Mouse (Mus musculus) intestine, embryonic 14.5 days (tissue): ENCODE measurements around the gene Lama1. TPM values are rescaled to one million over a fixed set of nuclear protein-coding genes. Genes with fewer than 3 reads are reported as not detected.
A peak's percentile ranks its signal among the peaks of the same experiment; 100 is the strongest.

Source experiments
- ATAC-seq: fragments of 200-750 bp; cut with Nextera tagmentation; replicated peaks from 2 replicates; pipeline ENCODE4 v1.8.0; 2017; ENCODE audit warnings: low read depth, moderate number of reproducible peaks, moderate TSS enrichment, moderate library complexity; ENCODE audit not compliant: low FRiP score, low TSS enrichment
- DNase-seq: peaks from one replicate; pipeline ENCODE4 v3.0.0-alpha.2; 2018; ENCODE audit warnings: low spot score
- H3K27ac ChIP-seq: fragments of 300-500 bp; sonication (generic); 2 replicates; pipeline ENCODE4 v1.5.1; 2014; ENCODE audit warnings: low read depth, mild to moderate bottlenecking, control low read depth
- H3K27me3 ChIP-seq: fragments of 300-500 bp; sonication (generic); replicated peaks from 2 replicates; pipeline ENCODE4 v1.6.1; 2014; ENCODE audit warnings: low read length, control low read depth; ENCODE audit not compliant: control insufficient read depth, insufficient read depth
- H3K36me3 ChIP-seq: fragments of 300-500 bp; sonication (generic); 2 replicates; pipeline ENCODE4 v1.6.1; 2014; ENCODE audit warnings: low read length, control low read depth; ENCODE audit not compliant: control insufficient read depth, insufficient read depth
- H3K4me1 ChIP-seq: fragments of 300-500 bp; sonication (generic); replicated peaks from 2 replicates; pipeline ENCODE4 v1.6.1; 2014; ENCODE audit warnings: low read length, control low read depth, mixed read lengths; ENCODE audit not compliant: control insufficient read depth, insufficient read depth
- H3K4me2 ChIP-seq: fragments of 300-500 bp; sonication (generic); 2 replicates; pipeline ENCODE4 v1.6.1; 2014; ENCODE audit warnings: low read length
- H3K4me3 ChIP-seq: fragments of 300-500 bp; sonication (generic); 2 replicates; pipeline ENCODE4 v1.5.1; 2014; ENCODE audit warnings: low read depth, low read length, control low read depth, mixed read lengths
- H3K9ac ChIP-seq: fragments of 300-500 bp; sonication (generic); 2 replicates; pipeline ENCODE4 v1.6.1; 2014; ENCODE audit warnings: mild to moderate bottlenecking, low read length
- H3K9me3 ChIP-seq: fragments of 300-500 bp; sonication (generic); 2 replicates; pipeline ENCODE4 v1.6.1; 2016; ENCODE audit warnings: low read length, control low read depth; ENCODE audit not compliant: control insufficient read depth
- WGBS: fragments of 180-500 bp; shearing (Covaris S2); extraction: QIAGEN DNeasy Blood & Tissue Kit; methylation state at CpG from one replicate; pipeline ENCODE4 v1.1.7; 2014; 5-methylcytosine and 5-hydroxymethylcytosine counted together
- polyA plus RNA-seq: library from polyadenylated mRNA; unstranded; fragments of >200 nt; fragmentation: Nextera tagmentation; extraction: Ambion mirVana; gene quantifications from 2 replicates; pipeline ENCODE4 v1.2.1, GENCODE M21; 2014

Gene Lama1
- polyA plus RNA-seq, 1 experiment from 2014 or later: 6.8 TPM

DNA sequence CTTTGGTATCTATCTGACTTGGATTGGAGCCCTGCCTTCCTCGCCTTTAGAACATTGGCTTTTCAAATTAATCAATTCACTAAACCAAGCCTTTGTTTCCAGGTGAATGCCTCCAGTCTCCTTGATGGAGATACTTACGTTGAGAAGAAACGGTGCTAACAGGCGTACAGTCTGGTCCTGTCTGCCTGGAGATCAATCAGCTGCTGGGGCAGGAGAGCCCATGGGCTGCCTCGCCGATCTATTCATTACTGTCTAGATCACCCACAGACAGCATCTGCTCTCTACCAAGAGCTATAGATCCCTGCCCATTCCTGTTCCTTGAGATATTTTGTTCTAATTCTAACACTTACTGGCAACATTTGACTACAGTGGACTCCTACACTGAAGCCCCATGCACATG, 9.6 kb upstream of the Lama1 start:
- H3K9ac ChIP-seq: no peak overlapping the region
- H3K4me3 ChIP-seq: no peak overlapping the region
- no peaks in the 10 kb centered on the region for H3K36me3 ChIP-seq
- no peaks in the 10 kb centered on the region for H3K9me3 ChIP-seq
- DNase-seq: no peak
- H3K27me3 ChIP-seq: no peaks in the 10 kb centered on the region
- 79% methylated on average over 6 of the region's 6 CpGs for WGBS
- no peak for ATAC-seq
- H3K4me1 ChIP-seq: peaks cover 14% of the 10 kb centered on the region
- H3K4me2 ChIP-seq: no peak overlapping the region
- H3K27ac ChIP-seq: no peak overlapping the region

- no peak for DNase-seq
- no peaks in the 10 kb centered on the region for H3K27me3 ChIP-seq
- H3K4me2 ChIP-seq: no peak overlapping the region
- WGBS: 47% methylated on average over 4 of the region's 4 CpGs
- no peak overlapping the region for H3K9ac ChIP-seq
- no peak overlapping the region for H3K27ac ChIP-seq
- H3K4me3 ChIP-seq: no peak overlapping the region
- H3K36me3 ChIP-seq: no peaks in the 10 kb centered on the region
- H3K9me3 ChIP-seq: no peaks in the 10 kb centered on the region
- peaks cover 7% of the 10 kb centered on the region for H3K4me1 ChIP-seq
- no peak for ATAC-seq
Observed at GRCm38 (mm10) chr17:67690689-67691088, 6.4 kb upstream of the Lama1 start.

GRCm38 (mm10) chr17:67692651-67693050, 4.4 kb upstream of the Lama1 start:
- no peak overlapping the region for H3K4me3 ChIP-seq
- H3K9ac ChIP-seq: no peak overlapping the region
- no peaks in the 10 kb centered on the region for H3K27me3 ChIP-seq
- no peaks in the 10 kb centered on the region for H3K9me3 ChIP-seq
- DNase-seq (no peak), ATAC-seq (no peak)
- H3K4me1 ChIP-seq: peaks cover 7% of the 10 kb centered on the region
- no peaks in the 10 kb centered on the region for H3K36me3 ChIP-seq
- WGBS: 56% methylated on average over 2 of the region's 2 CpGs
- no peak overlapping the region for H3K27ac ChIP-seq
- no peak overlapping the region for H3K4me2 ChIP-seq

GRCm38 (mm10) chr17:67693861-67694260, 3.2 kb upstream of the Lama1 start:
- WGBS: 67% methylated on average over 3 of the region's 3 CpGs
- ATAC-seq: no peak
- no peaks in the 10 kb centered on the region for H3K9me3 ChIP-seq
- DNase-seq: no peak
- peaks cover 18% of the 10 kb centered on the region for H3K4me1 ChIP-seq
- H3K9ac ChIP-seq: no peak overlapping the region
- no peak overlapping the region for H3K27ac ChIP-seq
- H3K4me3 ChIP-seq: no peak overlapping the region
- no peaks in the 10 kb centered on the region for H3K36me3 ChIP-seq
- H3K27me3 ChIP-seq: no peaks in the 10 kb centered on the region; the same call in 1 of the 2 replicates
- H3K4me2 ChIP-seq: no peak overlapping the region

DNA sequence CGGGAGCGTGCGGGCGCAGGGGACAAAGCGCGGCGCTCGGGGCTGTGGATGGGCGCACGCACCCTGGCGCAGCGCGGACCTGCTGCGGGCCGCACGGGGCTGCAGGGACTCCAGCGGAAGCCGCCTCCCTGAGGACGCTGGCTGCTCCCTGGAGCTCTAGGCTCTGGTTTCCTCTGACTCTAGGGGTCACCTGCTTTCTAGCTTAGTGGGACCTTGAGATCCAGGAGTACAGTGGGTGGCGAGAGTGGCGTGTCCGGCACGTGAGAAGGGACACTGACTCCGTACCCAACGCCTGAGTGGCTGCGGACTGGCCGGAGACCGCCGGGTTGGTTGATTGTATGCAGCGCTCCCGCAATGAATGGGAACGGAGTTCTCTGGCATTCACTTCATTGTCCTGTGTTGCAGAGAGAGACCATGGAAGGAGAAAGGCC, 417 bp downstream of the Lama1 start:
- Histone ChIP-seq H3K27me3 (no peaks in the 10 kb centered on the region; the same call in 1 of the 2 replicates), H3K9me3 (no peaks in the 10 kb centered on the region), H3K27ac (no peak overlapping the region), H3K4me3 (peak overlapping the region; percentile 58), H3K9ac (peak overlapping the region; percentile 59), H3K36me3 (no peaks in the 10 kb centered on the region), H3K4me1 (peaks cover 22% of the 10 kb centered on the region), H3K4me2 (peak overlapping the region; percentile 95)
- DNase-seq (peak; percentile 78), ATAC-seq (peak; percentile 58)
- WGBS: under 1% methylated on average over 32 of the region's 32 CpGs

- no peaks in the 10 kb centered on the region for H3K36me3 ChIP-seq
Observed at GRCm38 (mm10) chr17:67698301-67698700, 1.2 kb downstream of the Lama1 start.

DNA sequence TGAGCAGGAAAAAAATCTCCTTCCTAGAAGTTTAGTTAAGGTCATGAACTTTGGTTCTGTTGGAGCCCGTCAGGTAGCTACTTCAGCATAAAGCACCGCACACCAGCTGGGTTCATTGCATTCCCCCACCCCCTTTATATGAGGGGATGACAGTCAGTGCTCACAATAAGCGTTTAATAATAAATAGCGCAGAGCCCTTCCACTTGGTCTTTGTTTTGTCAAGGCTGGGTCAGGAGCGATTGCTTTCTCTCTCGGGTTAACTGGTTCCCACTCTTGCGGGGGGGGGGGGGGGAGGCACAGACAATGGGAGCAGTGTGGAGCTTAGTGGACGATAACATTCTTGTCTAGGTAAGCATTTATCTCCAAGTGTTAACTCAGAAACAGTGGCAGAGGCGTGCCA, 4.7 kb downstream of the Lama1 start:
- Histone ChIP-seq H3K27ac (no peak overlapping the region), H3K4me3 (no peak overlapping the region), H3K9ac (no peak overlapping the region), H3K4me1 (peaks cover 15% of the 10 kb centered on the region), H3K9me3 (0 out of 2 replicates have a peak, but pooled peaks cover 2% of the 10 kb centered on the region), H3K27me3 (no peaks in the 10 kb centered on the region; the same call in 1 of the 2 replicates), H3K36me3 (no peaks in the 10 kb centered on the region), H3K4me2 (no peak overlapping the region)
- 14% methylated on average over 9 of the region's 9 CpGs for WGBS
- DNase-seq (no peak), ATAC-seq (no peak)

More at GRCm38 (mm10) chr17:67698301-67698700, 1.2 kb downstream of the Lama1 start:
- no peaks in the 10 kb centered on the region; the same call in 1 of the 2 replicates for H3K27me3 ChIP-seq
- peaks cover 15% of the 10 kb centered on the region for H3K4me1 ChIP-seq
- ATAC-seq: no peak
- DNase-seq: no peak
- no peak overlapping the region; the same call in 1 of the 2 replicates for H3K27ac ChIP-seq
- H3K4me3 ChIP-seq: peak overlapping the region; percentile 58
- H3K9ac ChIP-seq: no peak overlapping the region
- WGBS: 4% methylated on average over 13 of the region's 13 CpGs
- no peaks in the 10 kb centered on the region for H3K9me3 ChIP-seq
- H3K4me2 ChIP-seq: peak overlapping the region; percentile 95

DNA sequence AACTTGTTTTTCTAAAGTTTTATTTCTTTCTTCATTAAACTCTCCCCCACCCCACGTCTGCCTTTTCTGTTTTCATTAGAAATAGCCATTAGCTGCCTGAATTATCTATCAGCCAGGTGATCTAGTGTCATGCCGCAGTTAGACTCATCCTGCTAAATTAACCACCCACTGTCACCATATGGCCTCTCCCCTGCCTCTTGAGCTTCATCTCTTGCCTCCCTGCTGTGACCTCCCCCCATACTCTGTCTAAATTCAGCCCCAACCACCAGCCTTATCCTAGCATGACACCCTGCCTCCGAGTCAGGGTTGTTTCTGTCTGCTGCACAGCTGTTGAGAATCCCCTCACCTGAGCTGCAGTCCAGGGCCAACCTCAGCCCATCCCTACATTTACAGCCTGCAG, 5.9 kb downstream of the Lama1 start:
- ATAC-seq (no peak), DNase-seq (no peak)
- H3K36me3 ChIP-seq: no peaks in the 10 kb centered on the region
- no peak overlapping the region for H3K9ac ChIP-seq
- H3K27me3 ChIP-seq: no peaks in the 10 kb centered on the region; the same call in 1 of the 2 replicates
- peaks cover 18% of the 10 kb centered on the region for H3K4me1 ChIP-seq
- WGBS: 47% methylated on average over 3 of the region's 3 CpGs
- no peak overlapping the region for H3K27ac ChIP-seq
- 0 out of 2 replicates have a peak, but pooled peaks cover 2% of the 10 kb centered on the region for H3K9me3 ChIP-seq
- H3K4me3 ChIP-seq: no peak overlapping the region
- no peak overlapping the region for H3K4me2 ChIP-seq

GRCm38 (mm10) chr17:67705035-67705769, 8.1 kb downstream of the Lama1 start:
- no peaks in the 10 kb centered on the region for H3K36me3 ChIP-seq
- ATAC-seq (no peak), DNase-seq (no peak)
- 89% methylated on average over 10 of the region's 10 CpGs for WGBS
- no peak overlapping the region for H3K27ac ChIP-seq
- H3K4me1 ChIP-seq: peaks cover 14% of the 10 kb centered on the region; the same call in 1 of the 2 replicates
- H3K9me3 ChIP-seq: 0 out of 2 replicates have a peak, but pooled peaks cover 2% of the 10 kb centered on the region
- H3K9ac ChIP-seq: no peak overlapping the region
- H3K4me2 ChIP-seq: no peak overlapping the region
- no peak overlapping the region for H3K4me3 ChIP-seq
- no peaks in the 10 kb centered on the region for H3K27me3 ChIP-seq
